Mouse (Mus musculus) ES-E14 (cell line): ENCODE measurements at regions not wholly inside any gene's neighbourhood (a gene's known extent, or its start where the extent isn't known, plus 50 kb on each side); places are given as distances from the start of the nearest gene placed in this dataset.

Source experiments
- HCFC1 ChIP-seq: IDR thresholded peaks from 2 replicates; pipeline ENCODE4 v1.6.1; 2012; ENCODE audit warnings: low read length, inconsistent platforms, borderline replicate concordance; ENCODE audit not compliant: insufficient read depth
- ZNF384 ChIP-seq: IDR thresholded peaks from 2 replicates; pipeline ENCODE4 v1.6.1; 2012; ENCODE audit warnings: low read depth, low read length, inconsistent platforms

- TF ChIP-seq ZNF384 (no peak), HCFC1 (no peak)
These were observed 207.7 kb upstream of the Dio2 start for GRCm38 (mm10) chr12:90945743-90946527.
